Mouse (Mus musculus) kidney, embryonic 16.5 days (tissue): ENCODE measurements at regions not wholly inside any gene's neighbourhood (a gene's known extent, or its start where the extent isn't known, plus 50 kb on each side); places are given as distances from the start of the nearest gene placed in this dataset.

ENCODE experiments used
- ATAC-seq: fragments of 200-750 bp; cut with Nextera tagmentation; 2 replicates; pipeline ENCODE4 v1.8.0; 2017; ENCODE audit warnings: moderate TSS enrichment; ENCODE audit not compliant: low FRiP score, low TSS enrichment
- H3K27ac ChIP-seq: fragments of 300-500 bp; sonication (generic); 2 replicates; pipeline ENCODE4 v1.5.1; 2014; ENCODE audit warnings: low read length
- H3K27me3 ChIP-seq: fragments of 300-500 bp; sonication (generic); 2 replicates; pipeline ENCODE4 v1.6.1; 2014; ENCODE audit warnings: low read length, control low read depth, mixed read lengths; ENCODE audit not compliant: insufficient read depth
- H3K36me3 ChIP-seq: fragments of 300-500 bp; sonication (generic); 2 replicates; pipeline ENCODE4 v1.6.1; 2014; ENCODE audit warnings: low read length, control low read depth, mixed read lengths; ENCODE audit not compliant: insufficient read depth
- H3K4me1 ChIP-seq: fragments of 300-500 bp; sonication (generic); 2 replicates; pipeline ENCODE4 v1.6.1; 2014; ENCODE audit warnings: low read length, control low read depth, mixed read lengths; ENCODE audit not compliant: insufficient read depth
- H3K4me2 ChIP-seq: fragments of 300-500 bp; sonication (generic); replicated peaks from 2 replicates; pipeline ENCODE4 v1.6.1; 2014; ENCODE audit warnings: low read depth, low read length
- H3K4me3 ChIP-seq: fragments of 300-500 bp; sonication (generic); 2 replicates; pipeline ENCODE4 v1.5.1; 2014; ENCODE audit warnings: mild to moderate bottlenecking, low read length
- H3K9ac ChIP-seq: fragments of 300-500 bp; sonication (generic); replicated peaks from 2 replicates; pipeline ENCODE4 v1.6.1; 2014; ENCODE audit warnings: low read length
- H3K9me3 ChIP-seq: fragments of 300-500 bp; sonication (generic); 2 replicates; pipeline ENCODE4 v1.6.1; 2016; ENCODE audit warnings: low read length, control low read depth
- WGBS: fragments of 180-500 bp; shearing (Covaris S2); extraction: QIAGEN DNeasy Blood & Tissue Kit; methylation state at CpG from one replicate; pipeline ENCODE4 v1.1.7; 2014; 5-methylcytosine and 5-hydroxymethylcytosine counted together

- Histone ChIP-seq H3K4me1 (no peaks in the 10 kb centered on the region), H3K4me2 (no peak overlapping the region), H3K4me3 (no peak overlapping the region), H3K9ac (no peak overlapping the region), H3K27ac (no peak overlapping the region), H3K9me3 (no peaks in the 10 kb centered on the region), H3K27me3 (no peaks in the 10 kb centered on the region), H3K36me3 (no peaks in the 10 kb centered on the region)
- 78% methylated on average over 6 of the region's 6 CpGs for WGBS
- no peak for ATAC-seq
Observed at GRCm38 (mm10) chr14:46454500-46454899, 64.0 kb upstream of the Bmp4 start.

- H3K27me3 ChIP-seq = no peaks in the 10 kb centered on the region
- no peaks in the 10 kb centered on the region for H3K9me3 ChIP-seq
- no peaks in the 10 kb centered on the region for H3K36me3 ChIP-seq
- no peak overlapping the region for H3K4me2 ChIP-seq
- no peak overlapping the region for H3K9ac ChIP-seq
- peaks cover 9% of the 10 kb centered on the region for H3K4me1 ChIP-seq
- H3K4me3 ChIP-seq = no peak overlapping the region
- no peak overlapping the region for H3K27ac ChIP-seq
- no peak for ATAC-seq
- 86% methylated on average over 6 of the region's 6 CpGs for WGBS
Observed at GRCm38 (mm10) chr14:46441696-46442095, 51.2 kb upstream of the Bmp4 start.
